Mouse (Mus musculus) monocyte, adult 5-6 weeks (primary cell): ENCODE measurements around the gene Fbxl15. TPM values are rescaled to one million over a fixed set of nuclear protein-coding genes. Genes with fewer than 3 reads are reported as not detected.

Experiments
- ATAC-seq: fragments of 153-309, 156-312 bp; replicated peaks from 2 replicates; pipeline ENCODE4 v1.8.0; 2017; ENCODE audit warnings: mild to moderate bottlenecking; ENCODE audit not compliant: low TSS enrichment, insufficient number of reproducible peaks, severe bottlenecking, poor library complexity, low FRiP score
- total RNA-seq: library from RNA; stranded (forward); fragments of 200-1000, 200-491, 200-594 nt; gene quantifications from 3 replicates; pipeline ENCODE4 v1.2.3, GENCODE M21; 2017

The Fbxl15 gene
- total RNA-seq, 1 experiment from 2014 or later: 1.2 TPM

GRCm38 (mm10) chr19:46367798-46368590 is 40.0 kb downstream of the Fbxl15 start:
- ATAC-seq: no peak

GRCm38 (mm10) chr19:46369204-46369603 is 41.2 kb downstream of the Fbxl15 start:
- peak; percentile 62; the same call in 1 of the 2 replicates for ATAC-seq

DNA sequence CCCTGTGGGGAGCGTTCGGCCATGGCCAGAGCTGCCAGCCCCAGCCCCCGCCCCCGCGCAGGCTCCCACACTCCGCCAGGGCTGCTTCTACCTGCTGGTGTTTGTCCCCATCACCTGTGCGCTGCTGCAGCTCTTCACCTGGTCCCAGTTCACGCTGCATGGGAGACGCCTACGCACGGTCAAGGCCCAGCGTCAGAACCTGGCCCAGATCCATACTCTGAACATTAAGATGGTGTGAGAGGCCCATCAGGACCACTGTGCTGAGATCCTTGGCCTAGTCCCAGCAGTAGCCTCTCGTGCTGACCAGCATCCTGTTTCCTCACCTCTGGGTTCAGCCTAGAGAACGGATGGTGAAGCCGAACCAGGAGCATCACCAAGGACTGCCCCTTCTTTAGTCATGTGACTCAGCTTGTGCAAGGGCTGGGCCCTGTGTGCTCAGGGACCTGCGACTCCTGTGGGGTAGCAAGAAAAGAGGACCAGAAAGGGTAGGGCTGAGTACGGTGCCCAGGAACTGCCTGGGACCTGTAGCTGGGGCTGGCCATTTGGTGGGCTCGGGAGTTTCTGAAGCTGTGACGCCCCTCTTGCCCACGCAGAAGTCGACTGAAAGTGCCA is 46.6 kb downstream of the Fbxl15 start:
- no peak for ATAC-seq

- ATAC-seq: no peak
Measured at GRCm38 (mm10) chr19:46375489-46375888, 47.5 kb downstream of the Fbxl15 start.

- no peak for ATAC-seq
Measured at GRCm38 (mm10) chr19:46375891-46376290, 47.9 kb downstream of the Fbxl15 start.

Other genes starting within 250 kb of the Fbxl15 start
- gene Elovl3, start 196.3 kb upstream of the Fbxl15 start, total RNA-seq: not detected in 3 replicates
- not detected in 3 replicates for gene Pitx3, start 179.9 kb upstream of the Fbxl15 start, total RNA-seq
- 41.0 to 56.7 TPM (median 55.5 TPM) in 3 replicates for gene Gbf1, start 175.7 kb upstream of the Fbxl15 start, total RNA-seq
- 48.8 to 62.5 TPM (median 55.3 TPM) in 3 replicates for gene Nfkb2, start 23.9 kb upstream of the Fbxl15 start, total RNA-seq
- 0.76 TPM in 1 of 3 replicates, not detected in the others for gene Psd, start 1.0 kb upstream of the Fbxl15 start, total RNA-seq
- gene Cuedc2, start 10.5 kb downstream of the Fbxl15 start, total RNA-seq: 43.0 to 58.3 TPM (median 56.0 TPM) in 3 replicates
- gene Mfsd13a, start 12.9 kb downstream of the Fbxl15 start, total RNA-seq: 0.57 to 2.9 TPM (median 0.75 TPM) in 3 replicates
- 1.5 TPM in 2 of 3 replicates, not detected in the other for gene 2310034G01Rik, start 22.1 kb downstream of the Fbxl15 start, total RNA-seq
- gene Actr1a, start 67.6 kb downstream of the Fbxl15 start, total RNA-seq: 90.9 to 114 TPM (median 107 TPM) in 3 replicates
- 5.5 to 11.0 TPM (median 5.8 TPM) in 3 replicates for gene Sufu, start 68.7 kb downstream of the Fbxl15 start, total RNA-seq
- gene Trim8, start 173.5 kb downstream of the Fbxl15 start, total RNA-seq: 35.4 to 50.0 TPM (median 39.9 TPM) in 3 replicates
- 7.1 to 26.2 TPM (median 18.2 TPM) in 3 replicates for gene Arl3, start 245.0 kb downstream of the Fbxl15 start, total RNA-seq
- gene Sfxn2, start 245.2 kb downstream of the Fbxl15 start, total RNA-seq: 8.9 to 11.1 TPM (median 10.2 TPM) in 3 replicates